Mouse (Mus musculus) B cell, adult 62 days (primary cell): ENCODE data around the gene Nxf7. TPM values are rescaled to one million over a fixed set of nuclear protein-coding genes. Genes with fewer than 3 reads are reported as not detected.

Source experiments
- total RNA-seq: library from RNA; stranded (reverse); gene quantifications from 4 replicates; pipeline ENCODE4 v1.2.4, GENCODE M21; 2023

Nxf7 gene
- total RNA-seq = not detected in 4 replicates

DNA sequence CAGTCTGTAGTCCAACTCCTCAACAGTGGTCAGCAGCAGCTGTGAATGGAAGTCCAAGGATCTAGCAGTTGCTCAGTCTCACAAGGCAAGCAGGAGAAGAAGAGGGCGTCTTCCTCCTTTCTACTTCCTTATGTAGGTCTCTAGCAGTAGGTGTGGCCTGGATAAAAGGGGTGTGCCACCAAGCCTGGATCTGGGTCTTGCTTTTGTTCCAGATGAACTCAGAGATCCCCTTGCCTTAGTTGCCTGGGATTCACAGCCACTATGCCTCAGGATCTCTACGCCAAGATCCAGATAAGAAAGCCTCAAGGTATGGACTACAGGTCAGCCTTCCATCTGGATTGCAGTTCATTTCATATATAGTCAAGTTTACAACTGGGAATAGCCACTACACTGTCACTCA is at the start of gene Nxf7:
Gene Nxf7 (minus strand): TSS at position 101 of the 400 bp plus-strand sequence.

DNA sequence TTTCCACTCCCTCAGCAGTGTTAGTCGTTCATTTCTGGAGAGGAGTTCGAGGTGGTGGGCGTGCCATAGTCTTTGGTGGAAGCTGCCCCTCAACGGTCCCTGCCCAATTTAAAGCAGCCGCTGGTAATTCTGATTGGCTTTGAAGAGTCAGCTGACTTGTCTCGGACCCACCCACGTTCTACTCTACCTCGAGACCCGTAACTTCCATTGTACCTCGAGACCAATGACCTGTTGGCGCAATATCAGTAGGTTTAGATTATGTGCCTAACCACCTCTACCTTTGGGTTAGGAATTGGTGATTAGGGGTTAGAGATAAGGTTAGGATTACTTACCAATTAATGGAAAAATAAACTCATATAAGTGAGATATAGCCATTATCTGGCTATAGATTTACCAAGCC is 29.0 kb upstream of the Nxf7 start, which contains the start of gene Prame:
Gene Prame (minus strand): TSS at position 101 of the 400 bp plus-strand sequence.

Other genes with a start within 250 kb of the Nxf7 start
- not detected in 4 replicates for gene Gm5128, start 225.5 kb downstream of the Nxf7 start, total RNA-seq
- not detected in 4 replicates for gene Gm7903, start 164.9 kb downstream of the Nxf7 start, total RNA-seq
- not detected in 4 replicates for gene AV320801, start 104.2 kb downstream of the Nxf7 start, total RNA-seq
- not detected in 4 replicates for gene Prame, start 28.9 kb upstream of the Nxf7 start, total RNA-seq
- gene Tcp11x2, start 95.0 kb upstream of the Nxf7 start, total RNA-seq = not detected in 4 replicates
- not detected in 4 replicates for gene Tmsb15a, start 126.5 kb upstream of the Nxf7 start, total RNA-seq
- 34.8 to 39.8 TPM (median 39.1 TPM) in 4 replicates for gene Armcx5, start 144.0 kb upstream of the Nxf7 start, total RNA-seq
- 43.8 to 51.7 TPM (median 44.2 TPM) in 4 replicates for gene Gprasp1, start 144.0 kb upstream of the Nxf7 start, total RNA-seq
- gene Bhlhb9, start 198.8 kb upstream of the Nxf7 start, total RNA-seq = 11.9 to 17.3 TPM (median 14.5 TPM) in 4 replicates
- 4.5 to 9.6 TPM (median 5.7 TPM) in 4 replicates for gene Gprasp2, start 240.3 kb upstream of the Nxf7 start, total RNA-seq